Mouse (Mus musculus): ENCODE measurements around the gene Cyp2g1.
"Not testable (repeated sequence)": the region's sequence is repeated elsewhere in the genome, so short reads cannot be mapped to it uniquely, and the experiment has no call there.

Cyp2g1 gene

GRCm38 (mm10) chr7:26808592-26808991, at the start of gene Cyp2g1:
Cyp2g1 (plus strand) TSS chr7:26808892.
- no peak for DNase-seq (ENCODE audit: low spot score in 2 of 2)

- no peak for DNase-seq (ENCODE audit: low spot score in 2 of 2)
These were observed 41.6 kb upstream of the Cyp2g1 start for GRCm38 (mm10) chr7:26767084-26767483.

GRCm38 (mm10) chr7:26769881-26770470, 38.7 kb upstream of the Cyp2g1 start:
- DNase-seq (ENCODE audit: low spot score in 2 of 2) = no peak

- DNase-seq (ENCODE audit: low spot score in 2 of 2) = no peak
These were observed 35.7 kb upstream of the Cyp2g1 start for GRCm38 (mm10) chr7:26772866-26773586.

GRCm38 (mm10) chr7:26775866-26776265, 32.8 kb upstream of the Cyp2g1 start:
- DNase-seq (ENCODE audit: low spot score in 2 of 2) = no peak

- no peak for DNase-seq (ENCODE audit: low spot score in 2 of 2)
These were observed 30.9 kb upstream of the Cyp2g1 start for GRCm38 (mm10) chr7:26777806-26778205.

GRCm38 (mm10) chr7:26778474-26778873, 30.2 kb upstream of the Cyp2g1 start:
- DNase-seq (ENCODE audit: low spot score in 2 of 2) = no peak

- DNase-seq (ENCODE audit: low spot score in 2 of 2) = no peak
These were observed 28.8 kb upstream of the Cyp2g1 start for GRCm38 (mm10) chr7:26779799-26780416.

GRCm38 (mm10) chr7:26780510-26780909, 28.2 kb upstream of the Cyp2g1 start:
- DNase-seq (ENCODE audit: low spot score in 2 of 2) = no peak

- no peak for DNase-seq (ENCODE audit: low spot score in 2 of 2)
These were observed 27.5 kb upstream of the Cyp2g1 start for GRCm38 (mm10) chr7:26780998-26781766.

GRCm38 (mm10) chr7:26781767-26782131, 26.9 kb upstream of the Cyp2g1 start:
- no peak for DNase-seq (ENCODE audit: low spot score in 2 of 2)

GRCm38 (mm10) chr7:26783163-26783562, 25.5 kb upstream of the Cyp2g1 start:
- DNase-seq (ENCODE audit: low spot score in 2 of 2) = no peak

- DNase-seq (ENCODE audit: low spot score in 2 of 2) = not testable (repeated sequence)
These were observed 22.7 kb upstream of the Cyp2g1 start for GRCm38 (mm10) chr7:26786013-26786412.

GRCm38 (mm10) chr7:26789984-26790383, 18.7 kb upstream of the Cyp2g1 start:
- no peak for DNase-seq (ENCODE audit: low spot score in 2 of 2)

GRCm38 (mm10) chr7:26800104-26800503, 8.6 kb upstream of the Cyp2g1 start:
- no peak for DNase-seq (ENCODE audit: low spot score in 2 of 2)

- no peak for DNase-seq (ENCODE audit: low spot score in 2 of 2)
These were observed 7.7 kb upstream of the Cyp2g1 start for GRCm38 (mm10) chr7:26800996-26801395.

GRCm38 (mm10) chr7:26831556-26832292, 23.0 kb downstream of the Cyp2g1 start:
- DNase-seq (ENCODE audit: low spot score in 2 of 2) = not testable (repeated sequence)

GRCm38 (mm10) chr7:26832668-26833067, 24.0 kb downstream of the Cyp2g1 start:
- DNase-seq (ENCODE audit: low spot score in 2 of 2) = not testable (repeated sequence)

GRCm38 (mm10) chr7:26835059-26835458, 26.4 kb downstream of the Cyp2g1 start, which contains the start of gene Cyp2a5:
Cyp2a5 (plus strand) TSS chr7:26835305.
- not testable (repeated sequence) for DNase-seq (ENCODE audit: low spot score in 2 of 2)

GRCm38 (mm10) chr7:26843400-26843799, 34.7 kb downstream of the Cyp2g1 start:
- DNase-seq (ENCODE audit: low spot score in 2 of 2) = not testable (repeated sequence)

GRCm38 (mm10) chr7:26850063-26850462, 41.4 kb downstream of the Cyp2g1 start:
- DNase-seq (ENCODE audit: low spot score in 2 of 2) = not testable (repeated sequence)
